Mouse (Mus musculus) lung, embryonic 15.5 days (tissue): ENCODE measurements at regions not wholly inside any gene's neighbourhood (a gene's known extent, or its start where the extent isn't known, plus 50 kb on each side); places are given as distances from the start of the nearest gene placed in this dataset.

ENCODE experiments used
- ATAC-seq: fragments of 200-750 bp; cut with Nextera tagmentation; 2 replicates; pipeline ENCODE4 v1.8.0; 2017; ENCODE audit warnings: moderate number of reproducible peaks, borderline replicate concordance; ENCODE audit not compliant: low FRiP score, low TSS enrichment; ENCODE audit errors: extremely low read depth
- H3K27ac ChIP-seq: fragments of 300-500 bp; sonication (generic); 2 replicates; pipeline ENCODE4 v1.5.1; 2015; ENCODE audit warnings: moderate library complexity, mild to moderate bottlenecking, inconsistent platforms
- H3K27me3 ChIP-seq: fragments of 300-500 bp; sonication (generic); 2 replicates; pipeline ENCODE4 v1.6.1; 2015; ENCODE audit warnings: inconsistent platforms
- H3K36me3 ChIP-seq: fragments of 300-500 bp; sonication (generic); 2 replicates; pipeline ENCODE4 v1.6.1; 2015; ENCODE audit warnings: inconsistent platforms
- H3K4me1 ChIP-seq: fragments of 300-500 bp; sonication (generic); 2 replicates; pipeline ENCODE4 v1.6.1; 2015; ENCODE audit warnings: inconsistent platforms
- H3K4me2 ChIP-seq: fragments of 300-500 bp; sonication (generic); 2 replicates; pipeline ENCODE4 v1.6.1; 2015; ENCODE audit warnings: inconsistent platforms, mild to moderate bottlenecking, moderate library complexity
- H3K4me3 ChIP-seq: fragments of 300-500 bp; sonication (generic); 2 replicates; pipeline ENCODE4 v1.5.1; 2015; ENCODE audit warnings: mild to moderate bottlenecking, inconsistent platforms
- H3K9ac ChIP-seq: fragments of 300-500 bp; sonication (generic); 2 replicates; pipeline ENCODE4 v1.6.1; 2015; ENCODE audit warnings: inconsistent platforms
- H3K9me3 ChIP-seq: fragments of 300-500 bp; sonication (generic); 2 replicates; pipeline ENCODE4 v1.6.1; 2016; ENCODE audit warnings: inconsistent platforms
- WGBS: fragments of 180-500 bp; shearing (Covaris S2); methylation state at CpG from one replicate; pipeline ENCODE4 v1.1.7; 2015; 5-methylcytosine and 5-hydroxymethylcytosine counted together

DNA sequence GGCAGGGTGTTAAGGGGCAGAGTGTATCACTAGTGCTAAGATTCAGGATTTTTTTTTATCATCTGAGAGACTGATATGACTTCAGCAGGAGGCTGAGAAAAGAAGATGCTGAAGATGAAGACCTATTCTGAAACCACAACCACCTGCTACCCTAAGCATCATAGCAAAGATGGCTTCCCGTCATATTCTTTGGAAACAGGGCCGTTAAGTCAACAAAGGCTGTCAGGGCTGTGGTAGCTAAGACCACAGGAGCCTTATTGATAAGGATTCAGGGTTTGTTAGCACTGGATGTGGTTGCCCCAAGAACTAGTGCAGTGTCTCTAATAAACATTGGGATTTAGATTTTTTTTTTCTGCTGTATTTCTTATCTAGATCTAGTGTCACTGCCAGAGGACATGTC is 56.7 kb upstream of the Rasgrp1 start:
- no peak overlapping the region for H3K4me2 ChIP-seq
- WGBS = 61% methylated on average over 2 of the region's 2 CpGs
- H3K4me3 ChIP-seq = no peak overlapping the region
- no peaks in the 10 kb centered on the region for H3K4me1 ChIP-seq
- ATAC-seq = no peak
- H3K27ac ChIP-seq = no peak overlapping the region
- no peaks in the 10 kb centered on the region for H3K27me3 ChIP-seq
- H3K36me3 ChIP-seq = no peaks in the 10 kb centered on the region
- H3K9me3 ChIP-seq = no peaks in the 10 kb centered on the region
- H3K9ac ChIP-seq = no peak overlapping the region

- no peak overlapping the region for H3K9ac ChIP-seq
- H3K4me1 ChIP-seq = no peaks in the 10 kb centered on the region
- no peaks in the 10 kb centered on the region for H3K27me3 ChIP-seq
- H3K27ac ChIP-seq = no peak overlapping the region
- no peak overlapping the region for H3K4me3 ChIP-seq
- ATAC-seq = no peak
- no peaks in the 10 kb centered on the region for H3K9me3 ChIP-seq
- no peaks in the 10 kb centered on the region for H3K36me3 ChIP-seq
- whole genome bisulfite sequencing = 87% methylated on average over 4 of the region's 4 CpGs
- no peak overlapping the region for H3K4me2 ChIP-seq
These were observed 60.8 kb upstream of the Rasgrp1 start for GRCm38 (mm10) chr2:117403425-117404175.

- no peak for ATAC-seq
- WGBS = 66% methylated on average over 2 of the region's 2 CpGs
- no peaks in the 10 kb centered on the region for H3K4me1 ChIP-seq
These were observed 62.7 kb upstream of the Rasgrp1 start for GRCm38 (mm10) chr2:117405453-117405852.

DNA sequence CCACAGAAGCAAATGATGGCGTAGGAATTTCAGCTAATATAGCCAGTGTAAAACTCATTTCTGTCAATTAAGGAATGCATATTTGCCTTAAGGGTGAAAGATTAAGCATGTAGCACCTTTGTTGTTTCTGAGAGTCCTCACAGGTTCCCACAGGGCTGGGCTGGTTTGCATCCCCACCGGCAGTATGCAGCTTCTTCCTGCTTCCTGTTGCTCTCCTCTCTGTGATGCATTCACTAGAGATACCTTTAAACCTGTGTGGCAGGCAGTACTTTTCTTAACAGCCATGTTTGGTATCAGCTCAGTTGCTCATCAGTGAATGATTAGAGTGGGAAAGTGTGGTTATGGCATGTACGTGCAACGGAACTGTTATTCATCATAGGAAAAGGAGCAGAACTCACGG is 65.4 kb upstream of the Rasgrp1 start:
- Histone ChIP-seq H3K4me2 (no peak overlapping the region), H3K36me3 (no peaks in the 10 kb centered on the region), H3K9me3 (no peaks in the 10 kb centered on the region), H3K9ac (no peak overlapping the region), H3K4me1 (no peaks in the 10 kb centered on the region), H3K27ac (no peak overlapping the region), H3K4me3 (no peak overlapping the region), H3K27me3 (no peaks in the 10 kb centered on the region)
- WGBS = 65% methylated on average over 5 of the region's 5 CpGs
- ATAC-seq = no peak

More at GRCm38 (mm10) chr2:117405453-117405852, 62.7 kb upstream of the Rasgrp1 start:
- H3K4me3 ChIP-seq = no peak overlapping the region
- no peaks in the 10 kb centered on the region for H3K36me3 ChIP-seq
- H3K27ac ChIP-seq = no peak overlapping the region
- no peak overlapping the region for H3K4me2 ChIP-seq
- no peaks in the 10 kb centered on the region for H3K27me3 ChIP-seq
- H3K9ac ChIP-seq = no peak overlapping the region
- H3K9me3 ChIP-seq = no peaks in the 10 kb centered on the region

DNA sequence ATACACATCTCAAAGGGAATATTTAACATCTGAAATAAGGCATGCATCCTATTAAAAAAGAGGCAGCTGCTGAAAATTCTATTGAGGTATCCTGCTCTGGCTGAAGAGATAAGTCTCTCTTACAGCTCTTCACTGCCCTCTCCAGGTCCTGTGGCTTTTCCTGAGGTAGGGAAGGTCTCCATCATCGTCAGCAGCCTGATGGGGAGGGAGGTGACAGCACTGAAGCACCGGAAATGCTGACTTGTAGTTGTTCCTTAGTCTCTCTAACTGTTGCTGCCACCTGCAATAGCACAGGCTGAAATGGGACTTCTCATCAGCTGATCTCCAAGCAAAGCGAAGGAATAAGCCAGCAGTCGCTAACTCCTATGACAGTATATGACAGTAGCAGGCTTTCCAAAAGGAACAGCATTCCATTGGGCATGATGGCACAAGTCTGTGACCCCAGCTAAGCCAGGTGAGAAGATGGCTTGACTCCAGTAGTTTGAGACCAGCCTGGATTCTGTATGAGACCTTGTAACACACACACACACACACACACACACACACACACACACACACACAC is 69.3 kb upstream of the Rasgrp1 start:
- no peaks in the 10 kb centered on the region for H3K4me1 ChIP-seq
- no peak for ATAC-seq
- H3K27ac ChIP-seq = no peak overlapping the region
- no peak overlapping the region for H3K4me3 ChIP-seq
- H3K4me2 ChIP-seq = no peak overlapping the region
- WGBS = 38% methylated on average over 4 of the region's 4 CpGs
- no peaks in the 10 kb centered on the region for H3K36me3 ChIP-seq
- no peaks in the 10 kb centered on the region for H3K9me3 ChIP-seq
- no peaks in the 10 kb centered on the region for H3K27me3 ChIP-seq
- no peak overlapping the region for H3K9ac ChIP-seq

DNA sequence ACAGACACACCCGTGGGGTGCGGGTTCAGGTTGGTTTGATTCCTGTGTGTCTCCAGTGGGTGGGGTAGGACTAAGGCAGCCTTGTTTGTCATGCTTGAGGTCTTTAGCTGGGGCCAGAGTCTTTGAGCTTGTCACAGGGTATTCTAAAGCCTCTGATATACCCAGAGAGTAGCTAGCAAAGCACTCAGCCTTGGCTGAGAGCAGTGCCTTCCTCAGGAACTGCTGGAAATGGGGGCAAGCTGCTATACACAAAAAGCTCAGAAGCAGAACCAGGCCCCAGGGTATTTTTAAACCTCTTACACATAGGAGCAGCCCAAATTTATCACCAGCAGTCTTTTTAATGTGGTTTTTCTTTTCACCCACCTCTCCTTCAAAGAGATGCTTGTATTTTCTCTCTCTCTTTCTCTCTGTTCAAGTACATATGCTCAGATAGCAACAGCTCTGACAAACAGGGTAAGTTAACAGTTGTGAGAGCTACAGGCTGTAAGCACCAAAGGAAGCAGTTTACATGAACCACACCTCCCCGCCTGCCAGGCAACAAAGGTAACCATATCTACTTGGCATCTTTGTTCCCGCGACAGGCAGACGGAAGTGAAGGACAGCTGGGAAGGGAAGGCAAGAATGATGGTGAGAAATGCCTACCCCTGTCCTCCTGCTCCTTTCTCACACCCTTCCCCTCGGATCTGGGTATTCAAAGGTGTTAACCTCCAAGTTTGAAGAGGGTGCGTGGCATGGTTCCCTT is 74.6 kb upstream of the Rasgrp1 start:
- Histone ChIP-seq H3K27ac (no peak overlapping the region), H3K9ac (no peak overlapping the region), H3K4me2 (no peak overlapping the region), H3K9me3 (no peaks in the 10 kb centered on the region), H3K4me1 (no peaks in the 10 kb centered on the region), H3K27me3 (no peaks in the 10 kb centered on the region), H3K36me3 (no peaks in the 10 kb centered on the region), H3K4me3 (no peak overlapping the region)
- 59% methylated on average over 8 of the region's 8 CpGs for WGBS
- ATAC-seq = no peak

DNA sequence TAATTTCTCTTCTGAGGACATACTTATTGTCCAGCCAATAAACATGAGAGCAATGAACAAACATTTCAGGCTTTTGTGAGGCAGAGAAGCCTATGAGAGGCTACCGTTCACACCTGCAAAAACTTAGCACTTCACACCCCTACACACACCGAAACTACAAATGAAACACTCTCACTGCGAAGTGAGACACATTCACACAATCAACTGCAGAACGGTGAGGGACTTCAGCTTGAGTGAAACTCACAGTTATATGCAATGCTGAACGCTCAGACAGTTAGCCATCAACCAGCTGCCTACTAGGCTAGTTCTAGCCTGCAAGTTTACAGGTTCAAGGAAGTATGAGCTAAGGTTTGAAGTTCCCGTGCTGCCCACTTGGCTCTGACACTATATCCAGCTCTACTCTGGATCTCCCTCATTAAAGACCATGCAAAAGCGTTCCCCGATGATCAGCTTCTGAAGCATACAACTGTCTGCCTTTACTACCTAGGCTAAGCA is 75.4 kb upstream of the Rasgrp1 start:
- H3K9me3 ChIP-seq = no peaks in the 10 kb centered on the region
- no peak overlapping the region for H3K4me3 ChIP-seq
- no peak for ATAC-seq
- H3K4me2 ChIP-seq = no peak overlapping the region
- H3K27me3 ChIP-seq = no peaks in the 10 kb centered on the region
- no peak overlapping the region for H3K9ac ChIP-seq
- H3K36me3 ChIP-seq = no peaks in the 10 kb centered on the region
- no peaks in the 10 kb centered on the region for H3K4me1 ChIP-seq
- no peak overlapping the region for H3K27ac ChIP-seq
- 78% methylated on average over 8 of the region's 8 CpGs for WGBS

GRCm38 (mm10) chr2:117418711-117419110 is 75.9 kb upstream of the Rasgrp1 start:
- H3K36me3 ChIP-seq = no peaks in the 10 kb centered on the region
- no peak overlapping the region for H3K4me3 ChIP-seq
- no peak overlapping the region for H3K27ac ChIP-seq
- WGBS = 69% methylated on average over 3 of the region's 3 CpGs
- no peaks in the 10 kb centered on the region for H3K9me3 ChIP-seq
- H3K27me3 ChIP-seq = no peaks in the 10 kb centered on the region
- no peak overlapping the region for H3K4me2 ChIP-seq
- H3K4me1 ChIP-seq = no peaks in the 10 kb centered on the region
- H3K9ac ChIP-seq = no peak overlapping the region
- ATAC-seq = no peak

DNA sequence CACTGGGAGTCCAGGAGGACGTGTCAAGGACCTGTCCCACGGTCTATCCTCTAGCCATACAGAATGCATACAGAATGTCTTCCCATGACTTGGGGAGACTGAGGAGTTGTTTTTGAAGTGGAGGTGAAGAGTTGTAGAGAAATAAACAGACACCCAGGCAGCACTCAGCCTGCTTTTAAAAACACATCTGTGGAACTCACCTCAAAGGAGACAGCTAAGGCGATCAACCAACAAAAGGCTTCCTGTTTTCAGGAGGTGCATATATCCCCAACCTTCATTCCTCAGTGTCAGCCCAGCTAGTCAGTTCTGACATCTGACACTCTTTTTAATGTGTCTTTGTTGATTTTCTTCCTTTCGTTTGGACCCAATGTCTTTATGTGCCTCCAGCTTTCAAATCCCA is 78.6 kb upstream of the Rasgrp1 start:
- no peaks in the 10 kb centered on the region for H3K9me3 ChIP-seq

GRCm38 (mm10) chr2:117422756-117423155 is 80.0 kb upstream of the Rasgrp1 start:
- 47% methylated on average over 4 of the region's 4 CpGs for WGBS
- H3K9ac ChIP-seq = no peak overlapping the region
- H3K27me3 ChIP-seq = no peaks in the 10 kb centered on the region
- ATAC-seq = no peak
- no peaks in the 10 kb centered on the region for H3K36me3 ChIP-seq
- no peak overlapping the region for H3K4me2 ChIP-seq
- H3K27ac ChIP-seq = no peak overlapping the region
- no peaks in the 10 kb centered on the region for H3K4me1 ChIP-seq
- no peaks in the 10 kb centered on the region for H3K9me3 ChIP-seq
- no peak overlapping the region for H3K4me3 ChIP-seq

More for the DNA sequence above, 78.6 kb upstream of the Rasgrp1 start:
- Histone ChIP-seq H3K36me3 (no peaks in the 10 kb centered on the region), H3K27ac (no peak overlapping the region), H3K4me1 (no peaks in the 10 kb centered on the region), H3K9ac (no peak overlapping the region), H3K4me3 (no peak overlapping the region), H3K27me3 (no peaks in the 10 kb centered on the region), H3K4me2 (no peak overlapping the region)
- no peak for ATAC-seq
- WGBS = 54% methylated on average over 4 of the region's 4 CpGs

DNA sequence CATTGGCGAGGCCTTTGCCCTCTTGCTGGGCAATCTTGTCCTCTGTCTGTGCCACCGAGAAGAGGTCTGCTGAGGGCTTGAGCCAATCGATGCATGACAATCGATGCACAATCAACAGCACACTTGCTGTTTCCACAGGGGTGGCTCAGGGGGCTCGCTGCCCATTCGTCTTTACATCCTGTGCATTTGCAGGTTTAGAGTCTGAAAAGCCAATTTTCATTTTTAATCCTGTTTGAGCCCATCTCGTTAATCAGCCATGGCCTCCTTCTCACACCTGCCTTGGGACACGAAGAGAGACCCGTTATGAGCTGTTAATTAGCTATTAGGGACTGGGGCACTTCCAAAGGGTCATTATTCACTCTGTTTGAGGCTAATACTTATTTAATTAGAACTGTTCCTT is 86.4 kb upstream of the Rasgrp1 start:
- Histone ChIP-seq H3K27ac (no peak overlapping the region), H3K4me2 (no peak overlapping the region), H3K4me3 (no peak overlapping the region), H3K4me1 (no peaks in the 10 kb centered on the region), H3K27me3 (no peaks in the 10 kb centered on the region), H3K9me3 (no peaks in the 10 kb centered on the region), H3K36me3 (no peaks in the 10 kb centered on the region), H3K9ac (no peak overlapping the region)
- ATAC-seq = no peak
- 52% methylated on average over 9 of the region's 9 CpGs for WGBS

DNA sequence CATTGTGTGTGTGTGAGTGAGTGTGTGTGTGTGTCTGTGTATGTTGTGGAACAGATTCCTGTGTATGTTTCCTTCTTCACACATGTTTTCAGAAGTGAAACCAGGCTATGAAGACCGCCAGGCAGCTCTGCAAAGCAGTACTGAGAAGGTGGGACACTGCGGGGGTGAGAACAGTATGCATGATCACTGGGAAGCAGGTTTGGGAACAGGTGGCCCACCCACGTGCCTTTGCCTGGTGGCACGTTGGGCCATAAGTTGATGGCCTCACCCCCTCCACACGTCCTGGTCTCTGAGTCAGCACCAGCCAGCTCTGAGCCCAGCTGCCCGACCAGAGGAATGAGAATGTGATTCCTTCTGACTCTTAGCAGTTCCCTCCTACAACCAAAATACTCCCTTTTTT is 89.2 kb upstream of the Rasgrp1 start:
- Histone ChIP-seq H3K4me2 (no peak overlapping the region), H3K4me3 (no peak overlapping the region), H3K9me3 (no peaks in the 10 kb centered on the region), H3K27me3 (no peaks in the 10 kb centered on the region), H3K4me1 (no peaks in the 10 kb centered on the region), H3K36me3 (no peaks in the 10 kb centered on the region), H3K27ac (no peak overlapping the region), H3K9ac (no peak overlapping the region)
- 49% methylated on average over 6 of the region's 6 CpGs for WGBS
- ATAC-seq = no peak
